Mouse (Mus musculus): ENCODE data around the gene Uxt. TPM values are rescaled to one million over a fixed set of nuclear protein-coding genes. Genes with fewer than 3 reads are reported as not detected.

The Uxt gene
- polyA plus RNA-seq, 1 experiment from 2014 or later = 29.8 TPM

DNA sequence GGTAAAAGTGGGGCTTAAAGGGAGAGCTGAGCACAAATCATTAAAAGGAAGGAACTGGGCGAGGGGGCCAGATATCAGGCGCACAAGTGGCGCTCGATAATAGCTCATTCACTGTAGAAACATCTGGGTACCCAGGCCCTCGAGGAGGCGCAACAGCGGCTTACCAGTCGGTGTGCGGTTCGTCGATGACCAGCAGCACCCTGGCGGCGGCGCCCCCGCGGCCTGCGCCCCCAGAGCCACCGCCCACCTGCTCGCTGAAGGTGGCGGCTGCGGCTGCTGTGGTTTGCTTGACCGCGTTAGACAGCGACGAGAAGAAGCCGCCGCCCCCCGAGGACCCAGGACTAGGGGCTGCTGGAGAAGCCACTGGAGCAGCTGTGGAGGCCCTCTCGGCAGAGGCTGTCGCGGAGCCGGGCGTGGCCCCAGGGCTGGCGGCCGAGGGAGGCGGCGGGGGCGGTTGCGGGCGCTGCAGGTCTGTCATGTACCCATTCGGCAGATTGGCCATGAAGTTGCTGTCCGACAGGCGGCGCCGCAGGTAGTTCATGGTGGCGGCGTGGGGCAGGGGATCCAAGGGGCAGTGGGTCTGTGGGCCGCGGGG lies 41.5 kb downstream of the Uxt start:
- peak overlapping the region; percentile 65 for H3K9ac ChIP-seq
- peak; percentile 74 for ATAC-seq (ENCODE audit: low FRiP score, low read depth)
- H3K27ac ChIP-seq (replicated peaks) = peak overlapping the region; percentile 84
- 17% methylated on average over 46 of the region's 49 CpGs for WGBS
- H3K4me3 ChIP-seq = peak overlapping the region; percentile 66
- peak overlapping the region; percentile 55 for H3K4me2 ChIP-seq
- peaks cover 17% of the 10 kb centered on the region for H3K4me1 ChIP-seq (replicated peaks)
- H3K9me3 ChIP-seq = no peaks in the 10 kb centered on the region
- no peaks in the 10 kb centered on the region for H3K27me3 ChIP-seq
- H3K36me3 ChIP-seq = no peaks in the 10 kb centered on the region

- Histone ChIP-seq H3K27ac (replicated peaks) (no peak overlapping the region), H3K4me1 (replicated peaks) (peaks cover 17% of the 10 kb centered on the region), H3K9me3 (no peaks in the 10 kb centered on the region), H3K4me2 (no peak overlapping the region), H3K27me3 (no peaks in the 10 kb centered on the region), H3K4me3 (no peak overlapping the region), H3K9ac (no peak overlapping the region), H3K36me3 (0 out of 2 replicates have a peak, but pooled peaks cover 3% of the 10 kb centered on the region)
- no peak for ATAC-seq (ENCODE audit: low FRiP score, low read depth)
These were observed 46.7 kb downstream of the Uxt start for GRCm38 (mm10) chrX:20915075-20915474.

DNA sequence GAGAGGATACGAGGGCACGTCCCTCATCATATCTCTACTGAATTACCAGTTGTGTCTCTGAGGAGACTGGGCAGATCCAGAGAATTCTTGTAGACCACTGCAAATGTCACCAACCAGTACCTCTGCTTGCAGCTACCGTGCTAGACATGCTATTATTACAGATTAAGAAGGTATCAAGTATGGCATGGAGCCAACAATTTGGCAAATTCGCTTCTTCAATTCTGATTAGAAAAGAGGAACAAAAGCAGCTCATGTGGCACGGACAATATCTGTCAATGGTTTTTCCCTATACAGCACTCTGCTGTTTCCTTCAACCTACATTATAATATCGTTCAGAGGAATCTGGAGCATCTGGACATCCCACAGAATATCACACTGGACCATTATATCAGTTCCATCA lies 48.1 kb downstream of the Uxt start:
- Histone ChIP-seq H3K9ac (no peak overlapping the region), H3K36me3 (0 out of 2 replicates have a peak, but pooled peaks cover 3% of the 10 kb centered on the region), H3K27ac (replicated peaks) (no peak overlapping the region), H3K9me3 (no peaks in the 10 kb centered on the region), H3K4me1 (replicated peaks) (peaks cover 13% of the 10 kb centered on the region), H3K4me2 (no peak overlapping the region), H3K4me3 (no peak overlapping the region), H3K27me3 (no peaks in the 10 kb centered on the region)
- no peak for ATAC-seq (ENCODE audit: low FRiP score, low read depth)
- WGBS = 88% methylated on average over 6 of the region's 6 CpGs

DNA sequence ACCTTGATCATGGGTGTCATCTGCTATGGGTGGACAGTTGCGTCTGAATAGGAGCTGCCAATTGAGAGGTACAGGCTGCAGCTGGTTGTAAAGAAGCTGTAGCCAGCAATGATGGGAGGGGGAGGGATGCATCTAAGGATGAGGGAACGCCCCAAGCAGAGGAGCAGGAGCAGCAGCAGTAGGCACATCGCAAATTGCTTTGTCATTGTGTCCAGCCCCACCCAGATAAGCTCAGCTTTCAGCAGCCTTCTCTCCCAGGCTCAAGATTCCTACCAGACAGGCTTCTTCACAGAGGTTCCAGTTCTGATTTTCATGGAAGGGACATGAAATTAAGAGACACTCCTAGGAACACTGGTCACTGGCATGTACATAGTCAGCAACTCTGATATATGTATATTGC lies 51.7 kb downstream of the Uxt start:
- Histone ChIP-seq H3K27ac (replicated peaks) (no peak overlapping the region), H3K9me3 (no peaks in the 10 kb centered on the region), H3K27me3 (no peaks in the 10 kb centered on the region), H3K4me1 (replicated peaks) (no peaks in the 10 kb centered on the region), H3K4me3 (no peak overlapping the region), H3K36me3 (peaks cover 5% of the 10 kb centered on the region; the same call in 1 of the 2 replicates), H3K9ac (no peak overlapping the region), H3K4me2 (no peak overlapping the region)
- WGBS = 42% methylated on average over 3 of the region's 3 CpGs
- no peak for ATAC-seq (ENCODE audit: low FRiP score, low read depth)

Other genes with a start within 250 kb of the Uxt start
- 348 and 366 TPM in 2 replicates for gene Araf, start 164.2 kb downstream of the Uxt start, polyA plus RNA-seq (2015; fragmentation: Nextera tagmentation; extraction: Ambion mirVana)
- 4.2 and 5.3 TPM in 2 replicates for gene Timp1, start 91.9 kb downstream of the Uxt start, polyA plus RNA-seq (2015; fragmentation: Nextera tagmentation; extraction: Ambion mirVana)
- gene Syn1, start 41.0 kb downstream of the Uxt start, polyA plus RNA-seq (2015; fragmentation: Nextera tagmentation; extraction: Ambion mirVana) = 83.1 and 117 TPM in 2 replicates
- gene Cfp, start 30.5 kb downstream of the Uxt start, polyA plus RNA-seq (2015; fragmentation: Nextera tagmentation; extraction: Ambion mirVana) = 5.7 and 6.3 TPM in 2 replicates
- gene Elk1, start 11.4 kb downstream of the Uxt start, polyA plus RNA-seq (2015; fragmentation: Nextera tagmentation; extraction: Ambion mirVana) = 18.6 and 20.2 TPM in 2 replicates
- 7.1 and 7.4 TPM in 2 replicates for gene Zfp182, start 100.3 kb upstream of the Uxt start, polyA plus RNA-seq (2015; fragmentation: Nextera tagmentation; extraction: Ambion mirVana)
- gene Spaca5, start 106.4 kb upstream of the Uxt start, polyA plus RNA-seq (2015; fragmentation: Nextera tagmentation; extraction: Ambion mirVana) = not detected in 2 replicates
- gene Zfp300, start 127.5 kb upstream of the Uxt start, polyA plus RNA-seq (2015; fragmentation: Nextera tagmentation; extraction: Ambion mirVana) = 3.7 and 5.1 TPM in 2 replicates
- not detected in 2 replicates for gene Ssxa1, start 153.8 kb upstream of the Uxt start, polyA plus RNA-seq (2015; fragmentation: Nextera tagmentation; extraction: Ambion mirVana)
- gene Gm21876, start 213.6 kb upstream of the Uxt start, polyA plus RNA-seq (2015; fragmentation: Nextera tagmentation; extraction: Ambion mirVana) = not detected in 2 replicates

All from hindbrain, embryonic 15.5 days (tissue).